Mouse (Mus musculus): ENCODE data around the gene Selp.

The Selp gene

GRCm38 (mm10) chr1:164176856-164177255, 61.8 kb downstream of the Selp start:
- no peak for DNase-seq (ENCODE audit: low read depth, low spot score)

DNA sequence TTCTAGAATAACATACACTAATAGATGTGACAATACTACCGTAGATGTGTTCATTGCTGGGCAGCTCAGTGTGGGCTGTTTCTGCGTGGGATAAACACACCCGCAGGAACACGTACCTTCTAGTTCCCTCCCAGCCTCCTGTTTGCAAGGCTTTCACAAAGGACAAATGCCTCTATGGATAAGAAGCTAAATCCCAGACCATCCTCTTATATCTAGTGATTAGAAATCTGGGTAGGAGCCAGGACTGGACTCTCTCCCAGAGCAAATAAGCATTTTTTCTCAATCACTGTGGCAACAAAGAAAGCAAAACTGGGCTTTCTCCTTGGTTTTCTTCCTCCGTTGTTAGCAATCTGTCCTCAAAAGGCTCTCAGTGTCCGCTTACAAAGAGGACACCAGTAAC, 63.4 kb downstream of the Selp start:
- no peak for DNase-seq (ENCODE audit: low read depth, low spot score)

DNA sequence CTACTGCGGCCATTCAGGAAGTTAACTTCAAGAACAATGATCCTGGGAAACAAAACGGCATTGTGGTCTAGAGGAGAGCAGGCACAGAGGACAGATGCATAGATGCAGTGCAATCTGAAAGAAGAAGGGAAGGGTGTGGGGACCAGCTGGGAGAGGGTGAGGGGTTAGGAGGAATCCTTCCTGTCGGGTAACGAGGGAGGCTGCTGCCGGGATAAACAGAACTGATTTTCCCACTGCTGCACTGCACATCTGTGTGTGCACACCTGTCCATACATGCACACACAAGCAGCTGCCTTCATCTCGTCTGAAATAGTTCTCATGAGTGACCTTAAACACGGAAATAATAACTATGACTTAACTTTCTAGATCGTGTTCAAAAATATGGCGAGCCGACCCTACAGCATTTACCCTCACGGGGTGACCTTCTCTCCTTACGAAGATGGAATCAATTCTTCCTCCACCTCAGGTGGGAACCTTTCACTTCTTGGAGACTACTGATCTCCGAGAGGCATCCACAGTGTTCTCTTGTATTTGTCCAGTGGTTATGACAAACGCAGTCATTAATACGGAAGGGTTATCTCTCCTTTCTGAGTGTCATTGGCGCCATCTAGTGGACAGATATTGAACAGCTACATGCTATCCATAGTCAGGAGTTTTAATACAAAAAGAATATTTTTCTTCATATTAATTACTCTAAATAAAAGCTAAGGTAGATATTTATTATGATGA, 69.2 kb downstream of the Selp start:
- DNase-seq (ENCODE audit: low read depth, low spot score), result peak; percentile 45

- no peak for DNase-seq (ENCODE audit: low read depth, low spot score)
These were observed 69.8 kb downstream of the Selp start for GRCm38 (mm10) chr1:164184871-164185223.

- DNase-seq (ENCODE audit: low read depth, low spot score), result no peak
These were observed 70.3 kb downstream of the Selp start for GRCm38 (mm10) chr1:164185316-164185715.

DNA sequence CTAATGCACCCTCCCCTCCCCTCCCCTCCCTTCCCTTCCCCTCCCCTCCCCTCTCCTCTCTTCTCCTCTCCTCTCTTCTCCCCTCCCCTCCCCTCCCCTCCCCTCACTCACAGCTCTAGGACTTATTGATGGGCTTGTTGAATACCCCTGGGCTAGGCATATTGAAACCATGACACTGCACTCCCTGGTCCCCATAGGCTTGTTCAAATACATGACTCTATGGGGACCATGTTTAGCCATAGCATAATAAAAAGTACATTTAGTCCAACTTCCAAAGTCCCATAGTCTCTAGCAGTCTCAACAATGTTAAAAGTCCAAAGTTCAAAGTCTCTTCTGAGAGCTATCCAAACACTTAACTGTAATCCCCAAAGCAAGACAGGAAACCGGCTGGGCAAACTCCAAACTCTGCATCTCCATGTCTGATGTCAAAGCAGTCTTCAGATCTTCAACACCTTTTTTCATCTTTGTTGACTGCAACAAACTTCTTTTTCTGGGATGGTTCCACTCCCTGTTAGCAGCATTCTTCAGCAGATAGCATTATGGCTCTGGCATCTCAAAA, 72.0 kb downstream of the Selp start:
- no peak for DNase-seq (ENCODE audit: low read depth, low spot score)

- DNase-seq (ENCODE audit: low read depth, low spot score), result no peak
These were observed 84.5 kb downstream of the Selp start for GRCm38 (mm10) chr1:164199551-164199950.
